Mouse (Mus musculus) heart, adult 10 weeks (tissue): Measurements from ENCODE around the gene 4933402E13Rik. TPM values are rescaled to one million over a fixed set of nuclear protein-coding genes. Genes with fewer than 3 reads are reported as not detected.

Experiments
- polyA plus RNA-seq: library from polyadenylated mRNA; stranded (reverse); fragments of 350-450 nt; fragmentation: Illumina TruSeq; extraction: RNeasy Lipid Tissue Mini Kit (QIAGEN cat#74804); gene quantifications from one replicate; pipeline ENCODE4 v1.2.3, GENCODE M21; 2014; ENCODE audit warnings: low read depth, low replicate concordance

4933402E13Rik gene
- not detected for polyA plus RNA-seq

GRCm38 (mm10) chrX:62283199-62283598 is at the start of gene 4933402E13Rik:
Gene 4933402E13Rik, plus strand, starts transcription at chrX:62283499.

Other genes starting within 250 kb of the 4933402E13Rik start
- not detected for gene 4931400O07Rik, start 184.5 kb downstream of the 4933402E13Rik start, polyA plus RNA-seq